Mouse (Mus musculus) cerebellum, adult 11-12 months (tissue): ENCODE results near the gene Oard1.

ENCODE experiments used
- DNase-seq: peaks from one replicate; pipeline ENCODE4 v3.0.0; 2022

Gene Oard1

GRCm38 (mm10) chr17:48409380-48410298, at the start of gene Oard1, which contains the start of gene Nfya:
Oard1 (plus strand) TSS chr17:48410014.
Nfya (minus strand) TSS chr17:48409906.
- DNase-seq: peak; percentile 100

GRCm38 (mm10) chr17:48360462-48360861, 49.4 kb upstream of the Oard1 start:
- DNase-seq: no peak

- DNase-seq: no peak
Measured at GRCm38 (mm10) chr17:48362346-48362745, 47.5 kb upstream of the Oard1 start.

GRCm38 (mm10) chr17:48362966-48363365, 46.8 kb upstream of the Oard1 start:
- DNase-seq: peak; percentile 13

- no peak for DNase-seq
Measured at GRCm38 (mm10) chr17:48363421-48363965, 46.3 kb upstream of the Oard1 start.

- DNase-seq: no peak
Measured at GRCm38 (mm10) chr17:48365511-48366155, 44.2 kb upstream of the Oard1 start.

GRCm38 (mm10) chr17:48366806-48367205, 43.0 kb upstream of the Oard1 start:
- DNase-seq: no peak

GRCm38 (mm10) chr17:48371621-48372020, 38.2 kb upstream of the Oard1 start:
- no peak for DNase-seq

GRCm38 (mm10) chr17:48372987-48373386, 36.8 kb upstream of the Oard1 start:
- no peak for DNase-seq

GRCm38 (mm10) chr17:48376102-48376501, 33.7 kb upstream of the Oard1 start:
- DNase-seq: no peak

GRCm38 (mm10) chr17:48379050-48379449, 30.8 kb upstream of the Oard1 start:
- no peak for DNase-seq

- DNase-seq: no peak
Measured at GRCm38 (mm10) chr17:48385786-48386461, 23.9 kb upstream of the Oard1 start.

- no peak for DNase-seq
Measured at GRCm38 (mm10) chr17:48388666-48389065, 21.1 kb upstream of the Oard1 start.

- no peak for DNase-seq
Measured at GRCm38 (mm10) chr17:48389442-48389841, 20.4 kb upstream of the Oard1 start.

GRCm38 (mm10) chr17:48391446-48391845, 18.4 kb upstream of the Oard1 start:
- DNase-seq: no peak

- DNase-seq: no peak
Measured at GRCm38 (mm10) chr17:48392616-48393015, 17.2 kb upstream of the Oard1 start.

GRCm38 (mm10) chr17:48401710-48402109, 8.1 kb upstream of the Oard1 start:
- DNase-seq: no peak

- no peak for DNase-seq
Measured at GRCm38 (mm10) chr17:48402751-48403150, 7.1 kb upstream of the Oard1 start.

GRCm38 (mm10) chr17:48403848-48404247, 6.0 kb upstream of the Oard1 start:
- no peak for DNase-seq

- no peak for DNase-seq
Measured at GRCm38 (mm10) chr17:48404706-48405105, 5.1 kb upstream of the Oard1 start.

- DNase-seq: no peak
Measured at GRCm38 (mm10) chr17:48407154-48407553, 2.7 kb upstream of the Oard1 start.

GRCm38 (mm10) chr17:48407910-48408525, 1.8 kb upstream of the Oard1 start:
- DNase-seq: no peak
